Comparison of ENCODE assay signal across 8 mouse cellular contexts in the genomic region with DNA sequence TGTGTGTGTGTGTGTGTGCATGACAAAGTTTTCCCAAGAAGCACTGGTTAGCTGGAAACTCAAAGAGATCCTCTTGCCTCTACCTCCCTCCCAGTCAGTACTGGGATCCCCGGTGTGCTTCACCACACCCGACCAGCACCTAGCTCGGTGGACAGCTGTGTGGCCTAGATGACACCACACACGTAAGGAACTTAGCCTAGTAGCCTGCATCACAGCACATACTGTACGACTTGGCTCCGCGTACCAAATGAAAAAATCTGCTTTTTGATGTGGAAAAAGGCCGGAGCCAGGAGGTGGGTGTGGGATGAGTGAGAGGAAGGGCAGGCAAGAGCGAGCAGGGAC. TPM values are rescaled to one million over a fixed set of nuclear protein-coding genes. Genes with fewer than 3 reads are reported as not detected.
DNase-seq lines count a peak whose midpoint lies in the region; ATAC-seq and TF ChIP-seq lines count a peak whose summit lies in the region.

No protein-coding gene starts in this region.

- peaks cover 8% of the 10 kb centered on the region for H3K4me1 ChIP-seq in heart, postnatal 0 days (ENCODE audit: control insufficient read depth, insufficient read depth)
- H3K4me1 ChIP-seq in forebrain, embryonic 16.5 days (replicated peaks; ENCODE audit: control insufficient read depth, insufficient read depth, low read length), result peaks cover 11% of the 10 kb centered on the region
- peaks cover 24% of the 10 kb centered on the region for H3K4me1 ChIP-seq in liver, postnatal 0 days (ENCODE audit: insufficient read depth)

- under 1% methylated on average over 9 of the region's 9 CpGs for WGBS in heart, postnatal 0 days
- WGBS in forebrain, embryonic 16.5 days, result 2% methylated on average over 9 of the region's 9 CpGs
- 0% methylated on average over 9 of the region's 9 CpGs for WGBS in liver, postnatal 0 days (ENCODE audit: insufficient replicate concordance)

- TF ChIP-seq EP300 in heart, postnatal 0 days (IDR thresholded peaks at IDR 0.05; ENCODE audit: low read depth), result no peak
- no peak for TF ChIP-seq EP300 in liver, postnatal 0 days (IDR thresholded peaks at IDR 0.05; ENCODE audit: low read depth)

- H3K9me3 ChIP-seq in heart, postnatal 0 days (replicated peaks; ENCODE audit: control insufficient read depth, low read length), result no peaks in the 10 kb centered on the region
- H3K9me3 ChIP-seq in forebrain, embryonic 16.5 days (ENCODE audit: control insufficient read depth, low read length), result no peaks in the 10 kb centered on the region
- H3K9me3 ChIP-seq in liver, postnatal 0 days (ENCODE audit: low read length), result no peaks in the 10 kb centered on the region

- peak overlapping the region; percentile 61 for H3K4me3 ChIP-seq in heart, postnatal 0 days (ENCODE audit: low read depth, low read length)
- peak overlapping the region; percentile 62 for H3K4me3 ChIP-seq in forebrain, embryonic 16.5 days (replicated peaks; ENCODE audit: low read length)
- H3K4me3 ChIP-seq in liver, postnatal 0 days (ENCODE audit: low read depth, low read length), result peak overlapping the region; percentile 62

- peak overlapping the region; percentile 69 for H3K27ac ChIP-seq in heart, postnatal 0 days (ENCODE audit: low read depth)
- peak overlapping the region; percentile 72 for H3K27ac ChIP-seq in forebrain, embryonic 16.5 days (ENCODE audit: low read length)
- H3K27ac ChIP-seq in liver, postnatal 0 days (ENCODE audit: low read depth), result peak overlapping the region; percentile 89

- no peaks in the 10 kb centered on the region for H3K36me3 ChIP-seq in heart, postnatal 0 days (replicated peaks; ENCODE audit: control insufficient read depth, insufficient read depth, low read length)
- H3K36me3 ChIP-seq in forebrain, embryonic 16.5 days (ENCODE audit: control insufficient read depth, insufficient read depth), result no peaks in the 10 kb centered on the region
- no peaks in the 10 kb centered on the region for H3K36me3 ChIP-seq in liver, postnatal 0 days (replicated peaks; ENCODE audit: insufficient read depth, low read length)

- TF ChIP-seq CTCF in heart, postnatal 0 days (IDR thresholded peaks at IDR 0.05; ENCODE audit: low read depth), result no peak
- TF ChIP-seq CTCF in liver, postnatal 0 days (IDR thresholded peaks at IDR 0.05; ENCODE audit: low read depth), result no peak

- ATAC-seq in heart, postnatal 0 days (ENCODE audit: insufficient read depth, low read depth), result peak; percentile 1; the same call in 1 of the 2 replicates
- ATAC-seq in forebrain, embryonic 16.5 days, result no peak
- ATAC-seq in liver, postnatal 0 days, result peak; percentile 24

- DNase-seq in heart, postnatal 0 days (ENCODE audit: low spot score), result no peak
- DNase-seq in heart, postnatal 4 days, result no peak
- peak; percentile 41 for DNase-seq in MEL-GATA-1-ER (ENCODE audit: extremely low read depth, low read depth)
- DNase-seq in liver, postnatal 0 days, result no peak
- no peak for DNase-seq in adrenal gland, postnatal 10 days
- no peak for DNase-seq in thymus, postnatal 0 days (ENCODE audit: low spot score)
- no peak for DNase-seq in cerebellum, postnatal 25 days

- peak overlapping the region; percentile 82 for H3K4me2 ChIP-seq in heart, postnatal 0 days (ENCODE audit: low read depth, low read length)
- peak overlapping the region; percentile 79 for H3K4me2 ChIP-seq in forebrain, embryonic 16.5 days (ENCODE audit: low read length)
- peak overlapping the region; percentile 96 for H3K4me2 ChIP-seq in liver, postnatal 0 days (ENCODE audit: low read depth, low read length)

- peak overlapping the region; percentile 53 for H3K9ac ChIP-seq in heart, postnatal 0 days (replicated peaks; ENCODE audit: low read depth, low read length)
- H3K9ac ChIP-seq in forebrain, embryonic 16.5 days (replicated peaks; ENCODE audit: low read depth, low read length), result peak overlapping the region; percentile 63
- peak overlapping the region; percentile 76 for H3K9ac ChIP-seq in liver, postnatal 0 days (replicated peaks)

- H3K27me3 ChIP-seq in heart, postnatal 0 days (ENCODE audit: control insufficient read depth, insufficient read depth, low read length), result no peaks in the 10 kb centered on the region
- no peaks in the 10 kb centered on the region for H3K27me3 ChIP-seq in forebrain, embryonic 16.5 days (replicated peaks; ENCODE audit: control insufficient read depth, insufficient read depth, low read length)
- no peaks in the 10 kb centered on the region for H3K27me3 ChIP-seq in liver, postnatal 0 days (ENCODE audit: insufficient read depth, low read length)

RNA-seq across cellular contexts. Expression of gene Wdr89, which starts 0.5 kb away (rescaled TPM):
- total RNA-seq in heart, postnatal 0 days (2014; rRNA removed; ENCODE audit: low replicate concordance), result 3.7 and 3.9 TPM in 2 replicates
- polyA plus RNA-seq in heart, postnatal 0 days (2015; fragmentation: Nextera tagmentation; extraction: Ambion mirVana), result 4.6 and 5.3 TPM in 2 replicates
- total RNA-seq in heart, postnatal 4 days (2021), result 1 to 10 TPM; 3.0 to 3.2 TPM
- 8.5 and 8.6 TPM in 2 replicates for polyA plus RNA-seq in forebrain, embryonic 16.5 days (2015; fragmentation: Nextera tagmentation; extraction: Ambion mirVana)
- polyA plus RNA-seq in liver, postnatal 0 days (2015; fragmentation: Nextera tagmentation; extraction: Ambion mirVana), result 4.7 and 5.1 TPM in 2 replicates
- 1 to 10 TPM; 4.8 to 8.3 TPM for total RNA-seq in adrenal gland, postnatal 10 days (2021)
- polyA plus RNA-seq in thymus, postnatal 0 days (2015; fragmentation: Nextera tagmentation; extraction: Ambion mirVana), result 16.0 and 17.0 TPM in 2 replicates
